ENCODE assay signal across 38 mouse cellular contexts in the genomic region with DNA sequence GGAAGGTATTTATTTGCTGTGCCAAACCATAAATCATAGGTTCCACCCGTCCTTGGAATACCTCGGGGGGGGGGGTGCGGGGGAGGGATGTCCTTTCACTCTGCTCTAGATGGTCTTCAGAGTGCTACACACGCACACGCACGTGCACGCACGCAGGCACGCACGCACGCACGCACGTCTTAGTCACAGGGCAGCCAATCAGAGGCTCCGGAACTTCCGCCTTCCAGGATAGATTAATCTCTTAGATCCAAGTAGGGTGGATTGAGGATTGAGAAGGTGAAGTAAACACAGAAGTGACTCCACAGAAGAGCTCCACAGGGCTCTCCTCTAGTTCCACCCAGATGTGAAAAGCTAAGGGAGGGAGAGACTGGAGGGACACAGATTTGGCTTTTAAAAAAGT. TPM values are rescaled to one million over a fixed set of nuclear protein-coding genes. Genes with fewer than 3 reads are reported as not detected.
"Had no signal": no experiment of that assay in that cellular context is flagged by ENCODE, and none has a peak within 500 bp of the region (broad histone marks: within the 10 kb centered on the region; RNA-seq: fewer than 3 reads in every experiment).

No protein-coding gene starts in this region.

- DNase-seq: gastrocnemius, postnatal 14 days; gastrocnemius, postnatal 36 days; heart, adult 11 months; heart, adult 2 months; heart, postnatal 14 days; heart, postnatal 36 days; kidney, adult 18-20 months; kidney, adult 8-10 months; kidney, postnatal 10 days; kidney, postnatal 25 days; kidney, postnatal 4 days; liver; liver, embryonic 13.5 days had no signal

RNA-seq across cellular contexts. Expression of a gene that starts 35.6 kb away (rescaled TPM):
- total RNA-seq: gastrocnemius, adult 8-10 months; gastrocnemius, postnatal 14 days; gastrocnemius, postnatal 36 days; heart, adult 2 months; heart, postnatal 14 days; heart, postnatal 36 days; hematopoietic stem cell, adult 5-6 weeks; layer of hippocampus, adult 2 months; layer of hippocampus, postnatal 10 days; layer of hippocampus, postnatal 25 days; left cerebral cortex, adult 2 months; left cerebral cortex, postnatal 14 days had no signal
- polyA plus RNA-seq: gonadal fat pad, adult 2 months; heart, adult 2 months; heart, embryonic 11.5 days; heart, embryonic 13.5 days; heart, embryonic 15.5 days; heart, postnatal 0 days; hindbrain, embryonic 11.5 days; hindbrain, embryonic 13.5 days; hindbrain, embryonic 15.5 days; inflammation-experienced regulatory T-cells, adult 6 months; intestine, embryonic 15.5 days; intestine, postnatal 0 days; kidney, embryonic 14.5 days; kidney, embryonic 16.5 days; limb, embryonic 10.5 days; limb, embryonic 12.5 days; limb, embryonic 14.5 days; liver, embryonic 11.5 days; liver, embryonic 13.5 days; liver, embryonic 15.5 days had no signal

RNA-seq across cellular contexts. Expression of a gene that starts 38.0 kb away (rescaled TPM):
- total RNA-seq: heart, adult 2 months; heart, postnatal 14 days; heart, postnatal 36 days; hematopoietic stem cell, adult 5-6 weeks had no signal
- polyA plus RNA-seq: heart, embryonic 11.5 days; heart, embryonic 13.5 days; heart, embryonic 15.5 days; heart, postnatal 0 days; hindbrain, embryonic 11.5 days; hindbrain, embryonic 13.5 days; hindbrain, embryonic 15.5 days; inflammation-experienced regulatory T-cells, adult 6 months; intestine, embryonic 15.5 days; intestine, postnatal 0 days; kidney, embryonic 14.5 days; kidney, embryonic 16.5 days; limb, embryonic 10.5 days; limb, embryonic 12.5 days; liver, embryonic 11.5 days; liver, embryonic 13.5 days; liver, embryonic 15.5 days had no signal
